Mouse (Mus musculus): ENCODE results near the gene Gk5.
"Not testable (repeated sequence)": the region's sequence is repeated elsewhere in the genome, so short reads cannot be mapped to it uniquely, and the experiment has no call there.

The Gk5 gene

DNA sequence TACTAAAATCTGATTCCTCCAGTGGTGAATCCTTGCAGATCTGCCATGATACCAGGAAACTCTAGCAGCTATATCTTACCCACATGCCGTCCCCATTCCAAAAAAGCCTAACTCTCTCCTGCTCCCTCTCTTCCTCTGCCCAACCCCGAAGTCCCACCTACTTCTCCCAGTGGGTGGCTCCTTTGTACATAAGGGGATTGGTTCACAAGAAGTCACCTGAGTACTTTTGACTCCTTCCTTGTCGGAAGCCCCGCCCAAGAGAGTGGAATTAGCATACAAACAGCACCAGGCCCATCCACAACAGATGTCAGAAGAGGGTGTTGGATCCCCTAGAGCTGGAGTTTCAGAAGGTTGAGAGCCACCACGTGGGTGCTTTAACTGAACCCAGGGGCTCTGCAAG is 20.7 kb downstream of the Gk5 start:
- in situ Hi-C loops (cut with MboI; ENCODE audit: low pct_unique_long_range_greater_than_20kb in 1 of 2, low sequenced_read_pairs in 2 of 2, unreplicated experiment in 1 of 2), result no loop called here

DNA sequence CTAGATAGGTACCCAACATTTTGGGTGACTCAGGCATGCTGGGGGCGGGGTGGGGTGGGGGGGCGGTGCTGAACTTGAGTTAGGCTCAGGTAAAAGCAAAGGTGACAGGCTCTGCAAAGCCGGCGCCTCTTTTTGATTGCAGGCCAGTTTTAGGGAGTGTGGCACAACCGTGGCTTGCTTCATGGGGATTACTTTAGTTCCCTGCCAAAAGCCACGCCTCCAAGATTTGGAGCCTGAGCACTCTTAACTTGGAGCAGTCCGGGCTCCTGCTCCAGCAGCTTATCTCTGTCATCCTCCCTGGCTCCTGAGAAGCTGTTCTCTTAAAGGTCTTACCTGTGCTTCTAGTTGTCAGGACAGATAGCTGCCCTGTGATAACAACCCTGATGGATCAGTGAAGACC is 21.8 kb downstream of the Gk5 start:
- in situ Hi-C loops (cut with MboI; ENCODE audit: low pct_unique_long_range_greater_than_20kb in 1 of 2, low sequenced_read_pairs in 2 of 2, unreplicated experiment in 1 of 2), result no loop called here

DNA sequence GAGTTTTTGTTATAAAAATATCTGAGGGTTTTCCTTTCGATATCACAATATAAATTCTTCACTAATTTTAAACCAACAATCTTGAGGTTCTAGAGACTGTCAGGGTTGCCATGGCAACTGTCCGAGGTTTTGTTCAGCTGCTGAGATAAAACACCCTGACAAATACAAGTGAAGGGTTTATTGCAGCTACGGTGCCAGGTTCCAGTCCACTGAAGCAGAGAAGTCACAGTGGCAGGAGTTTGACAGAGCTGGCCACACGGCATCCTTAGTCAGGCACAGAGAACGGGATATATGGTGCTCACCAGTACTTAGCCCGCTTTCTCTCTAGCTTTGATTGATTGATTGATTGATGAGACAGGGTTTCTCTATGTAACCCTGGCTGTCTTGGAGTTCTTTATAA is 23.3 kb downstream of the Gk5 start:
- in situ Hi-C loops (cut with MboI; ENCODE audit: low pct_unique_long_range_greater_than_20kb in 1 of 2, low sequenced_read_pairs in 2 of 2, unreplicated experiment in 1 of 2), result no loop called here

DNA sequence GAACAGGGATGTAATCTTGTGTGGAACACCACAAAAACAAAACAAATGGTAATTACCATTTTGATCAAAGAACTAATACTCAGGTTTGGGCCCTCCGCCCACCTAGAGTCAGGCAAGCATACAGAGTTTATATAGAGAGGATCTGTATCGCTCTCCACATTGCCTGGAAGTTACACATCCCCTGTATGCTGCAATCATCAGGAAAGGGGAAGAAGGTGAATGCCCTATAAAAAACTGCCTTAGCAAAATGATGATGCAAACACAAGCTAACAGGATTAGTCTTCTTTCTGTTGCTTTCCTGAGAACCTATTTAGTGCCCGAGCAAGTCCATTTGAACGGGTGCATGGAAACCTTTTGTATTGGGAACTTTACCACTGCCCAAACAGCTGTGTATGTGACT is 24.5 kb downstream of the Gk5 start:
- in situ Hi-C loops (cut with MboI; ENCODE audit: low pct_unique_long_range_greater_than_20kb in 1 of 2, low sequenced_read_pairs in 2 of 2, unreplicated experiment in 1 of 2), result no loop called here

DNA sequence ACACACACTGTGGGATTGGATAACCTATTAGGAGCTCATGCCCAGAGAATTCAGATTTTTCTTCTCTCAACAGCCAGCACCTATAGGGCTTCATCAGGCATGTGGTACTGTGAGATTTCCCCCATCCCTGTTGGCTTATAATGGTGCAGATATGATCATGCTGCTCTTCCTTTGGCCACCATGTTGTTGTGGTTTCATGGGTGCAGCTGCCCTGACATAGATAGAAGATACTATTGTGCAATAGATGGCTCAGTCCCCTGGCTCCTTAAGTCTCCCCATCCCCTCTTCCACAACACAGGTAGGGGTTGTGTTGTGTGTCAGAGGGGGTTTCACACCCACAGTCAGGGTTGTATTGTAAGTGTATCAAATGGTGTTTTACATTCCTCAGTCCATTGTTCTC is 25.7 kb downstream of the Gk5 start:
- in situ Hi-C loops (cut with MboI; ENCODE audit: low pct_unique_long_range_greater_than_20kb in 1 of 2, low sequenced_read_pairs in 2 of 2, unreplicated experiment in 1 of 2), result no loop called here

DNA sequence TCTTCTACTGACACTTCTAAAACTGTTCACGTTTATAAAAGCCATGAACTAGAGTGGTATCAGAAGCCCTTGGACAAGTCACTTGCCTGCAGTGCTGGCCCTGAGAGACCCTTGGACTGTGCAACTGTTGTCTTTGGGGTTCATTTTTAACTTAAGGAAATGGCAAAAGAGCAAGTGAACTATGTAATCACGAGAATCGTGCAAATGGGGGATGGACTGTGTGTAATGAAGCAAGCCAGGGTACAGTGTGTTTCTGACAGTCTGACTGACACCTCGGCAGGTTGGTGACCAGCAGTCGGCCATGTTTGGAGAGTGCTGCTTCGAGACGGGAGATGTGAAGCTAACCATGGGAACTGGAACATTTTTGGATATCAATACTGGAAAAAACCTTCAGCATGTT is 33.6 kb downstream of the Gk5 start:
- in situ Hi-C loops (cut with MboI; ENCODE audit: low pct_unique_long_range_greater_than_20kb in 1 of 2, low sequenced_read_pairs in 2 of 2, unreplicated experiment in 1 of 2), result no loop called here

DNA sequence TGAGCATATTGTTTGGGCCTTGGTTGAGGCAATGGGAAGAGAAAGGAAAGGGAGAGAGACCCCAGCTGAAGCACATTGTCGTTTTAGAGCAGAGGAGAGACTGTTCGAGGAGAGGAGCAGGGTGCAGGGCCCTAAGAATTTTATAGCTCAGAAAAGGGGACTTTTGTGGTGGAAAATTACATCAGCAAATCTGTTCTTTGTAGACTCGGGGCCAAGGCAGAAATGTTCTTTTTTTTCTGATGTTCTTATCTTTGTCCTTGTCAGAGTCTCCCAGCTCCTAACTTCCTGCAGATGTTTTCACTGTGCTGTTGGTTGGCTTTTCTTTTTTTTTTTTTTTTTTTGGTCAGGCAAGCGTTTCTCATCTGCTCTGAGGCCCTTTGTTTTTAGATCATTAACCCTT is 39.3 kb downstream of the Gk5 start:
- in situ Hi-C loops (cut with MboI; ENCODE audit: low pct_unique_long_range_greater_than_20kb in 1 of 2, low sequenced_read_pairs in 2 of 2, unreplicated experiment in 1 of 2), result no loop called here

DNA sequence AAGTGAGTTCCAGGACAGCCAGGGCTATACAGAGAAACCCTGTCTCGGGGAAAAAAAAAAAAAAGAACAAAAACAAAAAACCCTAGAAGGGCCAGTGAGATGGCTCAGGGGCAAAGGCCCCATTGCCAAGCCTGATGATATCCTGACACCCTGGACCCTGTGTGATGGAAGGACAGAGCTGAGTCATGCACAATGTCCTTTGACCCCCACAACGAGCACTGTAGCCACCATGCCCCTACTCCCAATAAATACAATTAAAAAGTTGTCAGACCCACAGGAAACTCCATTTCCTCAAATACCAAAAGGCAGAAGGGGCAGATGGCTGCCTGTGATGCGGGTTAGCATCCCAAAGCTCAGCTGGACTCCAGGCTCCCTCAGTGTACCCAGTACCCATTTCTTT is 39.9 kb downstream of the Gk5 start:
- in situ Hi-C loops (cut with MboI; ENCODE audit: low pct_unique_long_range_greater_than_20kb in 1 of 2, low sequenced_read_pairs in 2 of 2, unreplicated experiment in 1 of 2), result no loop called here

DNA sequence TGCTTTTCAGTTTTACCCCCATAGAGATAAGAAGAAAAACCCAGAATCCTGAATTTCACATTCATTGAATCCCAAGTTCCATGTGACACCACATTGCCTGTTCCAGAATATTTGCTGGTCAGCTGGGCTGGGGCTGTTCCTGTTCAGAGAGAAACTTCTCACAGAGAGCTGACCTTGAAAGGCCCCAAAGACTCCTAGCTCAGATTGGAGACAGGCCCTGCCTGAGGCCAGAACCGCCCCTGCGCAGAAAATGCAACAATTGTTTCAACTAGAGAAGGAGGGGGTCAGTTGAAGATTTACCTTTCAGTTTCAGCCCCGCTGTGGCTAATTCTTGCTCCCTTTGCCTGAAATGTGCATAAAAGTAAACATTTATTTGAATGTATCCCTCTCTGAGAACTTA is 41.6 kb downstream of the Gk5 start:
- in situ Hi-C loops (cut with MboI; ENCODE audit: low pct_unique_long_range_greater_than_20kb in 1 of 2, low sequenced_read_pairs in 2 of 2, unreplicated experiment in 1 of 2), result no loop called here

DNA sequence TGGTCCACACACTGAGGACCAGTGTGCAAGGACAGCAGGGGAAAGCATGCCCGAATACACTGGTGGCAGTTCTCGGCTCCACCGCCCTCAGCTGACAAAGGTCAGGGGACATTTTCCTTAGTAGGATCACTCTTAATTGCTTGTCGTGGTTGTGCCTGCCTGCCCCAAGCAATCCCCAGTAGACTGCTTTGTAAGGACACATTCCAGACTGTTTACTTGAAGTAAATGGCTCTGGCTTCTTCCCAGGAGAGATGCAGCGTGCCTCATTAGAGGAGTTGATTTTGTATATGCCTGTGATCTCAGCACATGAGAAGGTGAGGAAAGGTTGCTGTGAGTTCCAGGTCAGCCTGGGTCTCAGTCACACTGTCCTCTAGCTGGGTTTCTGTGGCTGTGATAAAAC is 43.3 kb downstream of the Gk5 start:
- in situ Hi-C loops (cut with MboI; ENCODE audit: low pct_unique_long_range_greater_than_20kb in 1 of 2, low sequenced_read_pairs in 2 of 2, unreplicated experiment in 1 of 2), result no loop called here

DNA sequence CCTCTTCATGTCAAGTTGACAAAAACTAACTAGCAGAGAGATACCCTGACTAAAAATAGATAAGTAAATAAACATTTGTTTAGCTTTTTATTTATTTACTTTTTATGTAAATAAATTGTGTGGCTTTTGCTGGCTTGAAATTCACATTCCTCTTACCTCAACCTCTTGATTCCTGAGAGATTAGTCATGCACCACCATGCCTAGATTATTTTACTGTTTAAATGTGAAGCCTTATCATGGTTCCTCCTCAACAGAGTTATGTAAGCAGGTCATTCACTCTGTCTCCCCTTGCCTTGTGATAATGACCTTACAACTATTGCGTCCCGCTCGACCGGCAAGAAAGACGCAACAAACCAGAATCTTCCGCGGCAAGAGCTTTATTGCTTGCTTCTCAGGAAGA is 44.3 kb downstream of the Gk5 start:
- in situ Hi-C loops (cut with MboI; ENCODE audit: low pct_unique_long_range_greater_than_20kb in 1 of 2, low sequenced_read_pairs in 2 of 2, unreplicated experiment in 1 of 2), result no loop called here

DNA sequence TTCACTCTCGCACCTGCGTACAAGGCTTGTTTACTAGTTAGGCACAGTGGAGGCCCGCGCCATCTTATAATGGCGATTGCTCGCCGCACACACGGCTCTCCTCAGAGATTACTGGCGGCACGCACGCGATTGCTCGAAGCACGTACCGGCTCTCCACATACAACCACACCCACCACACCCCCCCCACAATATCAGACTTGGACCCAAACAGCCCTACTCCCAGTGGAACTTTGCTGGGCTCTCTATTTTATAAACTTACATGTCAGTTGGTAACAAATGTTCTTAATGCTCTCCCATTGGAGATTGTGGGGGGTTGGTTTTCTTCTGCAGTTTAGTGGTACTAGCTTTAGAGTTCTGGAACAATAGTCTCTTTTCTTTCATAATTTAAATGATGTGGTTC is 44.8 kb downstream of the Gk5 start:
- in situ Hi-C loops (cut with MboI; ENCODE audit: low pct_unique_long_range_greater_than_20kb in 1 of 2, low sequenced_read_pairs in 2 of 2, unreplicated experiment in 1 of 2), result not testable (repeated sequence)

DNA sequence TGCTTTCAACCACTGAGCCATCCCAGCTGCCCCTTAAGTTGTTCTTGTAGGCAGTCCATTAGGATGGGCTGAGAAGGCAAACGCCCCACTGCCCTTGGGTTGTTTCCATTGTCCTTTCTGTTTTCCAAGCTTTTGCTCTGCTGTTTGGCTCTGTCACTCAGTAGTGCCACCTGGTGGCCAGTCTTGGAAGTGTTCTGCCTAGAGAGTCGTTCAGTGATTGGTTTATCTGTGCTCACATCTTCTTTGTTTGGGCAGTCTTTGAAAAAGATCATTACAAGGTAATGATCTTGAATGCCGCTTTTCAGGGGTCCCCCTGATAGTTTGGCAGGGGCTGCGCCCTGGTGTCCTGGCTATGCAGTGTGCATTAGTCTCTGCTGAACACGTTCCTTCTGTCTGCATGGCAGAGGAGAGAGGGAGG is 48.0 kb downstream of the Gk5 start:
- in situ Hi-C loops (cut with MboI; ENCODE audit: low pct_unique_long_range_greater_than_20kb in 1 of 2, low sequenced_read_pairs in 2 of 2, unreplicated experiment in 1 of 2), result no loop called here

DNA sequence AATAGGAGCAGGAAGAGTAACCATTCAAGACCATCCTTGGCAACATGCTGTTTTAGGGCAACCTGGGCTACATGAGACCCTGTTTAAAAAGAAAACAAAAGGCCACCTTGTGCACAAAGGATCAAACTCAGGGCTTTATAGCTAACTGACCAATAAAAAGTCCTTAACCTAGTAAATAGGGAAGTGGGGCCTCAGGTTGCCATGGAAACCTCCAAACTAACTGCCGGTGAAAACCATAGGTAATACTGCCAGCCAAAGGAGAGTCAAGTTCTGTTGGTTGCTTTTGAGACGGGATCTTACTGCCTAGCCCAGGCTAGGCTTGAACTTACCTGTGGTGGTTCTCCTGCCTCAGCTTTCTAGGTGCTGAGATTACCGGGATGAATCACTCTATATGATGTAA is 51.4 kb downstream of the Gk5 start:
- in situ Hi-C loops (cut with MboI; ENCODE audit: low pct_unique_long_range_greater_than_20kb in 1 of 2, low sequenced_read_pairs in 2 of 2, unreplicated experiment in 1 of 2), result no loop called here

DNA sequence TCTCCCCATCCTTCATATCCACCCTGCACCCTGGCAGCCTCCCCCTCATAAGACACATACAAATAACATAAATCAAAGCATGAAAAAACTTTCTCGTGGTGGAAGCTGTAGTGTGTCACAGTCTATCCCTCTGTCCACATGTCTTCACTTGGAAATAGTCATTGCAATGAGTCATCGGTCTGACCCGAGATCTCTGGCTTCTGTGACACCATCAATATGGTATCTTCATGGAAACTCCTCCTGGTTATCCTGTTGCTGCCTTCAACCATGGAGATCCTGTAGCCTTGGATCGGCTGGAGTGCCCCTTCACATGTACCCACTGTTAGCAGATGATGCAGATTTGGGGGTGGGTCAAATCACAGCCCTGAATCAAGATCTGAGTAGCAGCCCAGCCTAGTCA is 65.7 kb downstream of the Gk5 start:
- in situ Hi-C loops (cut with MboI; ENCODE audit: low pct_unique_long_range_greater_than_20kb in 1 of 2, low sequenced_read_pairs in 2 of 2, unreplicated experiment in 1 of 2), result no loop called here

DNA sequence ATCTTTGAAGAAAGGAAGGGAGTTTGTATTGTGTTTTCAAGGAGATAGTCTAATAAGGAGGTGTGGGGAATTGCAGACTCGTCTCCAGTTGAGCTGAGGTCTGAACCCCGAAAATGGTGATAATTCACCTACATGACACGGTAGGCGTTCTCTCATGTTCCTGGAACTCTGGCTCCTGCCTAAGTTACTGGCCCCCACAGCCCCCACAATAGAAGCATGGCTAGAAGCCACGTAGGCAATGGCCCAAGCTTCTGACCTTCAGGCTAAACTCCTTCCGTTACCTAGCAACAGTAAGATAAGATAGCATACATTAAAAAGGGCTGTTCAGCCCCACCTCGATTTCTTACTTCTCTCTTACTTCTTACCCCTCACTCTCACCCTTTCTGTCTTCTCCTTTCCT is 67.5 kb downstream of the Gk5 start:
- in situ Hi-C loops (cut with MboI; ENCODE audit: low pct_unique_long_range_greater_than_20kb in 1 of 2, low sequenced_read_pairs in 2 of 2, unreplicated experiment in 1 of 2), result no loop called here

DNA sequence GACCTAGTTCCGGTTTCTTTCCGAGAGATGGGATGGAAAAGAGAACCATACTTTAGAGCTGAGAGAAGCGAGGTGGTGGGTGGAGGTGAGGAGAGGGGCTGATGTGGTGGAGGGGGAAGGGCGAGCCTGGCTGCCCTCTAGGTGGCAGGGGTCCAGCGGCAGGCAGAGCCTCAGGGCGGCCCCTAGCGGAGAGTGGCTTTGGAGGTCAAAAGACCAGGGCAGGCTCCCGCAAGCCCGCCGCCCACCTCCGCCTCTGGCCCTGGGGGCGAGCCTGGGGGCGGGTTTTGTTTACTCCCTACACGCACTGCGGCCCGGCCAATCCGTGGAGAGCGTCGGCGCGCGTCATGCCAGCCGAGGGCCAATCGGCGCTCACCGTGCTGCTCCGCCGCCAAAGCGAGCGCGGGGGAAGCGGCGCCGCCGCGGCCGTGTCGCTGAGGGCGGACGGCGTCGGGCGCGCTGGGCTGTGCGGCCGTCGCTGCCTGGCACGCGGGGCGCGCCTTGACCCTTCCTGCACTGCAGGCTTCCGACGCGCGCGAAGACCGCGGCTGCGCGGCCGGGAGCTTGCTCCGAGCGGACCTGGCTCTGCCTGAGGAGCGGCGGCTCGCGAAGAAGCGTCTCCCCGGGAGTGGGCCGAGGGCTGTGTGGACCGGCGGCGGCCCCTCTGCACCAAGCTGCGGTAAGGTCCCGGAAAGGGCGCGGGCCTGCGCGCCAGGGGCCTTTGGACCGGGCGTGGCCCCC is 76.9 kb downstream of the Gk5 start, which contains the start of gene Tfdp2:
TSS of gene Tfdp2 (plus strand) at position 391 of the 738 bp plus-strand sequence.
- in situ Hi-C loops (cut with MboI; ENCODE audit: low pct_unique_long_range_greater_than_20kb in 1 of 2, low sequenced_read_pairs in 2 of 2, unreplicated experiment in 1 of 2), result no loop called here

DNA sequence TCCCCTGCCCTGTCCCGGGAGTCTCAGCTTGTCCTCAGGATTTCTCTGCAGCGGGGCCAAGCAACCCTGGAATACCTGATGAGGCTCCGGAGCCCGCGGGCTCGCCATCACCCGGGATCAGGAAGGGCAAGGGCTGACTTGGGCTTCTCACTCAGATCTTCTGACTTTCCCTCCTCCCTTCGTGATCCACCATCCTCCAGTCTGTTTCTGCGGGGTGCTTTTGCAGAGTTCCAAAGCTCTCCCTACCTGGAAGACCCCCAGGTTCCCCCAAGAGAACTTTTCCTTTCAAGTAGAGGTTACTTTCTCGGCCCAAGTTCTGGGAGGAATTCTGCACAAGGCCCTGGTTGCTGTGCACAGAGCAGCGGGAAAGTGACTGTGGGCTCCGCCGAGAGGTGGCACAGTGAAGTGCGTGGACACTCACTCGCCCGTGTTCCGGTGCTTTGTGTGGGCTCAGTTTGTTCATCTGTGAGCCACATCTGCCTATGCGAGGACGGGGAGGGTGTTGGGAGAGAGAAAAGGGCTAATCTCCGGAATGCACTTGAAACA is 77.5 kb downstream of the Gk5 start:
- in situ Hi-C loops (cut with MboI; ENCODE audit: low pct_unique_long_range_greater_than_20kb in 1 of 2, low sequenced_read_pairs in 2 of 2, unreplicated experiment in 1 of 2), result no loop called here

DNA sequence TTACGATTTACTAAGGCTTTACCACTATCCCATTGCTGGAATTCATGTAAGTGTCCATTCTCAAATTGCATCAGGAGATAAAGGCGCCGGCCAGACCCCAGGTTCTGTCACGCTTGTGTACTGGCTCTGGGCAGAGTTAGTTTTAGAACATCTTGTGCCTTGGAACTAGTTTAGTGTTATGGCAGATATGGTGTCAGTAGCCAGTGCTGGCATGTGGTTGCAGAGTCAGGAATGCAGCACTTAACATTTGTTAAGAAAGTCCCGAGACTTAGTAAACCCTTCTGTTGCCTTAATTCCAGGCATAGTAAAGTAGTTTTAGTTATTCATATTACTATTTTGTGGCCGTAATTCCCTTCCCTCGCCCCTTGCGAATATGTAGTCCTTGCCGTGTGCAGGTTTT is 78.6 kb downstream of the Gk5 start:
- in situ Hi-C loops (cut with MboI; ENCODE audit: low pct_unique_long_range_greater_than_20kb in 1 of 2, low sequenced_read_pairs in 2 of 2, unreplicated experiment in 1 of 2), result no loop called here

DNA sequence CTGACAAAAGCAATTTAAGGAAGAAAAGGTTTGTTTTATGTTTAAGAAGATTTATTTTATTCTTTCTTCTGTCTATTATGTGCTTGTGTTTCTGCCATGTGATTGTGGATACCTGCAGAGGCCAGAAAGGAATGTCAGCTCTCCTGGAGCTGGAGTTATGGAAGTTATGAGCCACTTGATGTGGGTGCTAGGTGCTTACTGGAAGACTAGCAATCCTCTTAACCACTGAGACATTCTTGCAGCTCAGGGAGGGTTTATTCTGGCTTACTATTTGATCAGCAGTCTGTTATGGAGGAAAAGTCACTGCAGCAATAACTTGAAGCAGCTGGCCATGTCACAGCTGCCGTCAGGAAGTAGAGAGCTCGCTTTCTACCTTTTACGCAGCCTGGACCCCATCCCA is 84.5 kb downstream of the Gk5 start:
- in situ Hi-C loops (cut with MboI; ENCODE audit: low pct_unique_long_range_greater_than_20kb in 1 of 2, low sequenced_read_pairs in 2 of 2, unreplicated experiment in 1 of 2), result no loop called here

DNA sequence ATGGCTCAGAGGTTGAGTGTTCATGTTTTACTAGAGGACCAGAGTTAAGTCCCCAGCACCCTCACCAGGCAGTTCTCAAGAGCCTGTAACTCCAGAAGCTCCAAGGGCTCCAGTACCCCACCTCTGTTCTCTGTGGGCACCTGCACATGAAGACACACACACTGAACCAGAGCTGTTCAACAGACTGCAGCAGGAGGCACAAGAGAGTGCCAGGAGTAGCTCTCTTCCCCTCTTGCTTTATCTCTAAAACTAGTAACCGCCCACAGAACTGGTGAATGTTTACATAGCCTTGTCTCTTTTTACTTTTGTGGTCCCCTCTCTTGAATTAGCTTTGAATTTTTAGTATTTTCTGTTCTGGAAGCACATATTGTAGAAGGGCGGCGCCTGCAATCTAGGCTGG is 88.3 kb downstream of the Gk5 start:
- in situ Hi-C loops (cut with MboI; ENCODE audit: low pct_unique_long_range_greater_than_20kb in 1 of 2, low sequenced_read_pairs in 2 of 2, unreplicated experiment in 1 of 2), result no loop called here
